Mouse (Mus musculus) forebrain, embryonic 15.5 days (tissue): Measurements from ENCODE around the gene Rhoq. TPM values are rescaled to one million over a fixed set of nuclear protein-coding genes. Genes with fewer than 3 reads are reported as not detected.

Source experiments
- ATAC-seq: fragments of 200-750 bp; cut with Nextera tagmentation; replicated peaks from 2 replicates; pipeline ENCODE4 v1.8.0; 2017; ENCODE audit warnings: mild to moderate bottlenecking, moderate TSS enrichment, moderate library complexity
- H3K27ac ChIP-seq: fragments of 300-500 bp; sonication (generic); replicated peaks from 2 replicates; pipeline ENCODE4 v1.5.1; 2015; ENCODE audit warnings: mild to moderate bottlenecking, inconsistent platforms
- H3K27me3 ChIP-seq: fragments of 300-500 bp; sonication (generic); 2 replicates; pipeline ENCODE4 v1.6.1; 2015; ENCODE audit warnings: inconsistent platforms
- H3K36me3 ChIP-seq: fragments of 300-500 bp; sonication (generic); 2 replicates; pipeline ENCODE4 v1.6.1; 2015; ENCODE audit warnings: mild to moderate bottlenecking, inconsistent platforms
- H3K4me1 ChIP-seq: fragments of 300-500 bp; sonication (generic); 2 replicates; pipeline ENCODE4 v1.6.1; 2015; ENCODE audit warnings: inconsistent platforms
- H3K4me2 ChIP-seq: fragments of 300-500 bp; sonication (generic); replicated peaks from 2 replicates; pipeline ENCODE4 v1.6.1; 2015; ENCODE audit warnings: mild to moderate bottlenecking, inconsistent platforms
- H3K4me3 ChIP-seq: fragments of 300-500 bp; sonication (generic); 2 replicates; pipeline ENCODE4 v1.5.1; 2015; ENCODE audit warnings: mild to moderate bottlenecking, inconsistent platforms
- H3K9ac ChIP-seq: fragments of 300-500 bp; sonication (generic); replicated peaks from 2 replicates; pipeline ENCODE4 v1.6.1; 2015; ENCODE audit warnings: mild to moderate bottlenecking, inconsistent platforms
- H3K9me3 ChIP-seq: fragments of 300-500 bp; sonication (generic); 2 replicates; pipeline ENCODE4 v1.6.1; 2016; ENCODE audit warnings: inconsistent platforms
- WGBS: fragments of 180-500 bp; shearing (Covaris S2); methylation state at CpG from one replicate; pipeline ENCODE4 v1.1.7; 2015; ENCODE audit warnings: mixed read lengths; 5-methylcytosine and 5-hydroxymethylcytosine counted together
- polyA plus RNA-seq: library from polyadenylated mRNA; unstranded; fragments of >200 nt; fragmentation: Nextera tagmentation; extraction: Ambion mirVana; gene quantifications from 2 replicates; pipeline ENCODE4 v1.2.1, GENCODE M21; 2015

Gene Rhoq
- polyA plus RNA-seq, 1 experiment from 2014 or later: 5.3 TPM

DNA sequence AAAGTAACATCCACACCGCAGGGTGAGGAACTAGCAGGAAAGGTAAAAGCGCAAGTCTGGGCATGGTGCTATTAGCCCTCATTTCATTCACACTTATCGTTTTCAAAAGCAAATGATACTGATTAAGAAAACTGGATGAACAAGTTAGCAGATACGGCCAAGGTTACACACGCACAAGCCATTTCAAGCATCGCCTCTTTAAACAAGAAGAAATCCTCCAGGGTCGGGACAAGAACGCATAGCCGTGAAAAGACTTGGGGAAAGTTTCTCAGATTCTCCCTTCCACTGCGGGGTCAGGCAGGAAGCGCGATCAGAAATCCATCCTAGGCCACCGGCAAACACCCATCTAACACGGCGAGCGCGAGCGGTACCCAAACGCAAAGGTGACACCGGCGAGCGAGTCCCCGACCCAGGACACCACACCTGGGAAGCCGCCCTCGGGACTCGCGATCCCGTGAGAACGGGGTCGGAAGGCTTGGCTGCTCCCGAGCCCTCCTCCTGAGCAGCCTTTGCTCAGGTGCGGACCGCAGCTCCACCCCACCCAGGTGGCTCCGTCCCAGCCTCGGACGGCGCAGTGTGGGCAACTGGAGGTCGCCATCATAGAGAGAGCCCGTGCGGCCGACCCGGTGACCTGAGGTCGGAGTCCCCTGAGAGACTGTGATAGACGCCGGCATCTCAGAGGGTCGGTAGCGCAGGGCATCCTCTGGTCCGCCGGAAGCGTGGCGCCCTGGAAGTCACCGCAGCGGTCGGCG is 61.8 kb downstream of the Rhoq start:
- peaks cover 19% of the 10 kb centered on the region for H3K4me1 ChIP-seq
- peak overlapping the region; percentile 96 for H3K4me2 ChIP-seq
- H3K4me3 ChIP-seq: peak overlapping the region; percentile 99
- peak; percentile 83 for ATAC-seq
- H3K27me3 ChIP-seq: no peaks in the 10 kb centered on the region
- no peaks in the 10 kb centered on the region for H3K9me3 ChIP-seq
- H3K36me3 ChIP-seq: peaks cover 10% of the 10 kb centered on the region
- H3K9ac ChIP-seq: peak overlapping the region; percentile 76
- no peak overlapping the region for H3K27ac ChIP-seq
- 2% methylated on average over 55 of the region's 55 CpGs for WGBS

DNA sequence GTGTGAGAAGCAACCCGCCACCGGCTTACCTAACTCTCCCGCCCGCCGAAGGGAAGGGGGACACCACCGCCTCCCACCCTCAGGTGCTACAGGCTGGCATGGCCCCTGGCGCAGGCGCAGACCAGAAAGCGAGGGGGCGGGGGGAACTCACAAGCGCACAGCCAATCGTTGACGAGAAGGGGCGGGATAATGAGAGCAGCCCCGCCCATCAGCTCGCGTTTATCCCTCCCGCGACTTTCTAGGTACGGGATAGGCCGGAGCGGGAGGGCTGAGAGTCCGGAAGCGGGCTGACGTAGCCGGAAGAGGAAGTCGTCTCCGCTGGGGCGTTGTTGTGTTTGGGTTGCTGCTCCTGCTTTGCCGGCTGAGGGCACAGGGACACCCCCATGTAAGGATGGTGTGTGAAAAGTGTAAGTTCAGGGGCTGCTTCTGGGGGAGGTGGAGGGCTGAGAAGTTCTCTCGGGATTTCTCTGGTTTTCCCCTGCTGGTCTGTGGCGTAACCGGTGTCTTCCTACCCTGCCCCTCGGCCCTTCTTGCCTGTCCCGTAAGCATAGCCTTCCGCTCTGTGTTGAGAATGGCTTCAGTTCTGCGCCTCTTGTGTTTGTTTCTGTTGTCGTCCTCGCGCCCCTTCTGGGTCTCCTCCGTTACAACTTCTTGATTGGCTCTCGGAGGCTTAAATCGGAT is 62.5 kb downstream of the Rhoq start, which contains the start of the genes Pigf and Cript:
Pigf (minus strand) TSS at position 138 of the 681 bp plus-strand sequence.
Cript (plus strand) TSS at position 282 of the 681 bp plus-strand sequence.
- Histone ChIP-seq H3K9ac (peak within 1 kb of the TSS; percentile 76), H3K4me2 (peak within 1 kb of the TSS; percentile 96), H3K36me3 (peaks cover 10% of the 10 kb centered on the region), H3K9me3 (no peaks in the 10 kb centered on the region), H3K4me1 (peaks cover 19% of the 10 kb centered on the region), H3K27ac (peak within 1 kb of the TSS; percentile 64), H3K4me3 (peak within 1 kb of the TSS; percentile 99), H3K27me3 (no peaks in the 10 kb centered on the region)
- ATAC-seq: peak; percentile 99
- under 1% methylated on average over 43 of the region's 43 CpGs for WGBS

DNA sequence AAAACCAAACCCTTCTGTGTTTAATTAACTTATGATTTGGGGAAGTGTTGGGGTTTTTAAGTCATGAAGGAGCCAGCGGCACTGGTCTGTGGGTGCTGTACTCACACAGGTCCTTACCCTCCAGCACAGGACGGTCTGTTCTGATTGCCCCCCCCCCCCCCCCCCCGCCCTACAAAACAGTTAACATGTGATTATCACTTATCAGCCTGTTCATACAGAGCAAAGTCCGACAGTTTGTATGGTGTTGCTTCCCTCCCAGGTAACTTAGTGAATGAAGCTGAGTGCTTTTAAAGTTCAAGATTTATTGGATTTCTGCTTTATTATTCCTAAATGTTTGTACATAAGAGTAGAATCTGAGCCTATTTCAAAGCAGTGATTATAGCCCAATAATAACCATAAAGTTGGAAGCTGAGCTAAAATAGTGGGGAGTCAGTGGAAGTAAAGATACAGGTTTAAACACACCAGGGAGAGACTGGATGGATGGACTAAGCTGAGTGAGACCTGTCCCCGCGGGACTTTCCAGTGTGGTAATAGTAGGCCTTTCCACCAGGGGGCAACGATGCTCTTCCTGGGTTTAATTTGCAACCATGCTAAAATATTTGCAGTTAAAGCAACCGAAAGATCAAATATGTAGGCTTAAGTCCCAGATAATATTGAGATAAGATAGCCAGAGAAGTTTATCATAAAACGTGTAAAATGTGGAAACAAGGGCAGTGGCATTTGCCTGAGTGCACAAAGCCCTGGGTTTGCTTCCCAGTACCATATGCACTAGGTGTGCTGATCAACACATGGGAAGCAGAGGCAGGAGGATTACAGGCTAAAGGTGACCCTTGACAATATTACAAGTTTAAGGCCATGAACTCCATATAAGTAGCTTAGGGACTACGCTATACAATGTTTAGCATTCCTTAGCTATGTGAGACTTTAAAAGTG is 73.5 kb downstream of the Rhoq start:
- Histone ChIP-seq H3K4me1 (0 out of 2 replicates have a peak, but pooled peaks cover under 1% of the 10 kb centered on the region), H3K27ac (no peak overlapping the region), H3K4me2 (no peak overlapping the region), H3K9ac (no peak overlapping the region), H3K36me3 (peaks cover 34% of the 10 kb centered on the region), H3K9me3 (no peaks in the 10 kb centered on the region), H3K27me3 (no peaks in the 10 kb centered on the region), H3K4me3 (no peak overlapping the region)
- ATAC-seq: no peak
- WGBS: 64% methylated on average over 10 of the region's 10 CpGs

DNA sequence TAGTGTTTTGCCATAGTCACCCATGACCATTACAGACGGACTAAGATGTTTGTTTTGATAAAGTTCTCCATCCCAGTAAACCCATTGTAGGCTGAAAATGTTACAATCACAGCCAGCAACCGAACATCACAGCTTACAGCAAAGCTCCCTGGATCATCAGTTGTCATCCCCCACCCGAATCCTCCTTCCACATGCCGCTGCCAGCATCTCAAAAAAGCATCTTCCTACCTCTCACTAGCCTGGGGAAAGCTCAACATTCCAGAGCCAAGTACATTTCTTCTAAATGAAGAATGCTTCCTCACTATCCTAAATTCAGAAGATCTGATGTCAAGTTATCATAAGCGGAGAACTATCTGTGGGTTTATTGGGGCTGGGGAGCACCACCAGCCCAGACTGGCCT is 75.6 kb downstream of the Rhoq start:
- H3K4me3 ChIP-seq: no peak overlapping the region
- H3K27ac ChIP-seq: no peak overlapping the region
- no peaks in the 10 kb centered on the region for H3K9me3 ChIP-seq
- H3K27me3 ChIP-seq: no peaks in the 10 kb centered on the region
- no peak for ATAC-seq
- 90% methylated on average over 5 of the region's 5 CpGs for WGBS
- H3K4me1 ChIP-seq: 0 out of 2 replicates have a peak, but pooled peaks cover 5% of the 10 kb centered on the region
- H3K9ac ChIP-seq: no peak overlapping the region
- H3K36me3 ChIP-seq: peaks cover 25% of the 10 kb centered on the region
- no peak overlapping the region for H3K4me2 ChIP-seq

DNA sequence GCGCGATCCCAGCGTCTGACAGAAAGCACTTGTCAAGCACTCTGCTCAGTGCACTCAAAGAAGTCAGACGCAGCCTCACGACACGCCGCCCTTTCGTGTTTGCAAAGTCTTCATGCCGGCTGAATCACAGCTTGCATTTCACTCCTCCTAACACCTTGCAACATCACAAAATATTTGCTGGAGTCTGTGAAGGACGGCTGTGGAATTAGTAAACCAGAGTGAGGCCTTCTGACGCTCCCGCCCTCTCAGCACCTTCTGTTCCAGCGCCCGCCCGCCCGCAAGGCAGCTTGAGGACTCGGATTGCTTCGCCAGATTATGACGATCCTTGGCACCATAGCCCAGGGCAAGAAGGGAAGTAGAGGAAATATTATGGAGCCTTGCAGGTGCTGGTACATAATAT is 78.9 kb downstream of the Rhoq start:
- Histone ChIP-seq H3K9ac (no peak overlapping the region), H3K9me3 (no peaks in the 10 kb centered on the region), H3K36me3 (peaks cover 6% of the 10 kb centered on the region; the same call in 1 of the 2 replicates), H3K27ac (no peak overlapping the region), H3K4me2 (0 out of 2 replicates have a peak overlapping the region, but pooled peaks have one; percentile 7), H3K27me3 (no peaks in the 10 kb centered on the region), H3K4me3 (no peak overlapping the region), H3K4me1 (0 out of 2 replicates have a peak, but pooled peaks cover 5% of the 10 kb centered on the region)
- ATAC-seq: no peak; the same call in 1 of the 2 replicates
- 56% methylated on average over 19 of the region's 19 CpGs for WGBS

DNA sequence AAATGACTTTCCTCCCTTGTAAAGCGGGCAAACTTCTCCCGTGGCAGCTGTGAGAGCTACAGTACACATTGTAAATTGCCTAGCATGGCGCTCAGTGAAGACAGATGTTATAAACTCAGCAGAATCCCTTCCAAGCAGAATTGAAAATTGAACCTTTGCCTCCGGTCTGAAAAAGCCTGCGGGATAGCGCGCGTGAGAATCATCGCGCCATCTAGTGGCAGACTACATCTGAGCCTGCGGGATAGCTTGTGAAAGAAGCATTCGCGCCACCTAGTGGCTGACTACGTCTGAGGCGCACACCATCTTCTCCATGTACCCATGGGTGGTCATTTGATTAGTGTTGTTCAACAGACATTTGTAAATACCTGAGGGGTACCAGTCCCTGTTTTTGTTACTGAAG is 81.5 kb downstream of the Rhoq start:
- peak; percentile 74 for ATAC-seq
- Histone ChIP-seq H3K4me1 (0 out of 2 replicates have a peak, but pooled peaks cover 5% of the 10 kb centered on the region), H3K27ac (no peak overlapping the region), H3K4me3 (no peak overlapping the region), H3K4me2 (no peak overlapping the region), H3K9me3 (no peaks in the 10 kb centered on the region), H3K9ac (no peak overlapping the region), H3K36me3 (no peaks in the 10 kb centered on the region), H3K27me3 (no peaks in the 10 kb centered on the region)
- WGBS: 1% methylated on average over 15 of the region's 15 CpGs

DNA sequence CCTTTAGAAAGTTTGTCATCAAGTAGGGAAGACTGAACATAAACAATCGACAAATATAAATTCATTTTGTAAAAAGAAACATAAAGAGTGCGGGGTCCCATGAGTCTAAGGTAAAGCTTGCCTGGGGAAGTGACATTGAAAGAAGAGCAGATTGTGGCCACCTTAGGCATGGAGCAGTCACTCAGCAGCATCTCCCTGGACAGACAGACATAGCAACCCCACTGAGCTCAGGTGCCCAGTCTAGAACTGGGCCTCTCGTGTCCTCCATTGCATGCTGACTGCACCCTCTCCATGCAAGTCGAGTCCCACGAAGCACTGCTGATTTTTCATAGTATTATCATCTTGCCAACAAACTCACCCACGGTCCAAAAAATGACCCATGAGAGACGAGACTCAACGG is 81.9 kb downstream of the Rhoq start:
- no peak overlapping the region for H3K4me2 ChIP-seq
- H3K4me1 ChIP-seq: 0 out of 2 replicates have a peak, but pooled peaks cover 5% of the 10 kb centered on the region
- no peak overlapping the region for H3K27ac ChIP-seq
- 79% methylated on average over 8 of the region's 8 CpGs for whole genome bisulfite sequencing
- no peak overlapping the region for H3K9ac ChIP-seq
- no peaks in the 10 kb centered on the region for H3K9me3 ChIP-seq
- ATAC-seq: no peak
- no peaks in the 10 kb centered on the region for H3K27me3 ChIP-seq
- no peak overlapping the region for H3K4me3 ChIP-seq
- no peaks in the 10 kb centered on the region for H3K36me3 ChIP-seq

Other genes starting within 250 kb of the Rhoq start
- gene Epas1, start 209.4 kb upstream of the Rhoq start, polyA plus RNA-seq: 3.8 and 4.0 TPM in 2 replicates
- gene Tmem247, start 45.7 kb upstream of the Rhoq start, polyA plus RNA-seq: not detected in 2 replicates
- gene Atp6v1e2, start 15.2 kb upstream of the Rhoq start, polyA plus RNA-seq: 0.19 TPM in 1 of 2 replicates, not detected in the other
- 30.2 and 33.0 TPM in 2 replicates for gene Pigf, start 62.3 kb downstream of the Rhoq start, polyA plus RNA-seq
- 228 and 240 TPM in 2 replicates for gene Cript, start 62.5 kb downstream of the Rhoq start, polyA plus RNA-seq
- gene Socs5, start 144.6 kb downstream of the Rhoq start, polyA plus RNA-seq: 11.0 and 12.0 TPM in 2 replicates